Mouse (Mus musculus) embryonic facial prominence, embryonic 10.5 days (tissue): ENCODE data around the gene Ralgds. TPM values are rescaled to one million over a fixed set of nuclear protein-coding genes. Genes with fewer than 3 reads are reported as not detected.
"Not testable (repeated sequence)": the region's sequence is repeated elsewhere in the genome, so short reads cannot be mapped to it uniquely, and the experiment has no call there.

Source experiments
- DNase-seq: peaks from one replicate; pipeline ENCODE4 v3.0.0-alpha.2; 2017; ENCODE audit warnings: low spot score
- H3K27ac ChIP-seq: fragments of 300-500 bp; sonication (generic); replicated peaks from 2 replicates; pipeline ENCODE4 v1.5.1; 2016; ENCODE audit warnings: mild to moderate bottlenecking
- H3K27me3 ChIP-seq: fragments of 300-500 bp; sonication (generic); replicated peaks from 2 replicates; pipeline ENCODE4 v1.6.1; 2016; ENCODE audit warnings: low read depth, mild to moderate bottlenecking; ENCODE audit not compliant: poor library complexity, severe bottlenecking
- H3K36me3 ChIP-seq: fragments of 300-500 bp; sonication (generic); replicated peaks from 2 replicates; pipeline ENCODE4 v1.6.1; 2016; ENCODE audit warnings: mild to moderate bottlenecking, moderate library complexity
- H3K4me1 ChIP-seq: fragments of 300-500 bp; sonication (generic); 2 replicates; pipeline ENCODE4 v1.6.1; 2016
- H3K4me3 ChIP-seq: fragments of 300-500 bp; sonication (generic); 2 replicates; pipeline ENCODE4 v1.5.1; 2016; ENCODE audit warnings: mild to moderate bottlenecking, moderate library complexity
- H3K9me3 ChIP-seq: fragments of 300-500 bp; sonication (generic); 2 replicates; pipeline ENCODE4 v1.6.1; 2016; ENCODE audit warnings: mild to moderate bottlenecking
- WGBS: fragments of 180-500 bp; shearing (Covaris S2); methylation state at CpG from one replicate; pipeline ENCODE4 v1.1.7; 2016; 5-methylcytosine and 5-hydroxymethylcytosine counted together
- polyA plus RNA-seq: library from polyadenylated mRNA; unstranded; fragments of >200 nt; fragmentation: Nextera tagmentation; extraction: Ambion mirVana; gene quantifications from 2 replicates; pipeline ENCODE4 v1.2.1, GENCODE M21; 2016

The Ralgds gene
- polyA plus RNA-seq, 1 experiment from 2014 or later = 44.2 TPM

GRCm38 (mm10) chr2:28483861-28484260 is 29.1 kb upstream of the Ralgds start:
- Histone ChIP-seq H3K4me3 (no peak overlapping the region), H3K27me3 (no peaks in the 10 kb centered on the region), H3K27ac (no peak overlapping the region), H3K9me3 (no peaks in the 10 kb centered on the region), H3K36me3 (no peaks in the 10 kb centered on the region), H3K4me1 (no peaks in the 10 kb centered on the region)
- 67% methylated on average over 2 of the region's 2 CpGs for WGBS
- DNase-seq = no peak

GRCm38 (mm10) chr2:28494521-28494920 is 18.4 kb upstream of the Ralgds start:
- Histone ChIP-seq H3K27me3 (no peaks in the 10 kb centered on the region), H3K4me1 (peaks cover 10% of the 10 kb centered on the region), H3K27ac (no peak overlapping the region), H3K36me3 (no peaks in the 10 kb centered on the region), H3K9me3 (0 out of 2 replicates have a peak, but pooled peaks cover 3% of the 10 kb centered on the region), H3K4me3 (no peak overlapping the region)
- DNase-seq = no peak
- WGBS = 89% methylated on average over 2 of the region's 2 CpGs

GRCm38 (mm10) chr2:28495207-28495756 is 17.6 kb upstream of the Ralgds start:
- Histone ChIP-seq H3K4me1 (peaks cover 10% of the 10 kb centered on the region), H3K27ac (no peak overlapping the region), H3K9me3 (0 out of 2 replicates have a peak, but pooled peaks cover 3% of the 10 kb centered on the region), H3K36me3 (no peaks in the 10 kb centered on the region), H3K4me3 (no peak overlapping the region), H3K27me3 (no peaks in the 10 kb centered on the region)
- 83% methylated on average over 14 of the region's 14 CpGs for WGBS
- DNase-seq = no peak

GRCm38 (mm10) chr2:28495801-28496595 is 16.9 kb upstream of the Ralgds start:
- 89% methylated on average over 16 of the region's 16 CpGs for WGBS
- no peak for DNase-seq
- Histone ChIP-seq H3K4me1 (peaks cover 10% of the 10 kb centered on the region), H3K36me3 (no peaks in the 10 kb centered on the region), H3K27me3 (no peaks in the 10 kb centered on the region), H3K27ac (no peak overlapping the region), H3K4me3 (no peak overlapping the region), H3K9me3 (0 out of 2 replicates have a peak, but pooled peaks cover 3% of the 10 kb centered on the region)

GRCm38 (mm10) chr2:28496671-28497070 is 16.3 kb upstream of the Ralgds start, which contains the start of gene Gbgt1:
Gene Gbgt1 (plus strand): TSS chr2:28496891.
- H3K27me3 ChIP-seq = no peaks in the 10 kb centered on the region
- no peaks in the 10 kb centered on the region for H3K36me3 ChIP-seq
- peaks cover 10% of the 10 kb centered on the region for H3K4me1 ChIP-seq
- no peak within 1 kb of the TSS for H3K4me3 ChIP-seq
- no peak within 1 kb of the TSS for H3K27ac ChIP-seq
- DNase-seq = no peak
- WGBS = 85% methylated on average over 5 of the region's 5 CpGs
- 0 out of 2 replicates have a peak, but pooled peaks cover 3% of the 10 kb centered on the region for H3K9me3 ChIP-seq

- Histone ChIP-seq H3K27me3 (no peaks in the 10 kb centered on the region), H3K9me3 (0 out of 2 replicates have a peak, but pooled peaks cover 3% of the 10 kb centered on the region), H3K36me3 (no peaks in the 10 kb centered on the region), H3K27ac (no peak overlapping the region), H3K4me3 (no peak overlapping the region), H3K4me1 (peaks cover 10% of the 10 kb centered on the region)
- WGBS = 82% methylated on average over 5 of the region's 5 CpGs
- DNase-seq = no peak
Measured at GRCm38 (mm10) chr2:28497561-28497960, 15.4 kb upstream of the Ralgds start.

GRCm38 (mm10) chr2:28498431-28498830 is 14.5 kb upstream of the Ralgds start:
- 85% methylated on average over 4 of the region's 4 CpGs for WGBS
- H3K27me3 ChIP-seq = no peaks in the 10 kb centered on the region
- H3K36me3 ChIP-seq = no peaks in the 10 kb centered on the region
- 0 out of 2 replicates have a peak, but pooled peaks cover 3% of the 10 kb centered on the region for H3K9me3 ChIP-seq
- H3K4me3 ChIP-seq = no peak overlapping the region
- peaks cover 10% of the 10 kb centered on the region for H3K4me1 ChIP-seq
- no peak overlapping the region for H3K27ac ChIP-seq
- no peak for DNase-seq

GRCm38 (mm10) chr2:28502987-28503386 is 9.9 kb upstream of the Ralgds start:
- no peaks in the 10 kb centered on the region for H3K27me3 ChIP-seq
- WGBS = 89% methylated on average over 10 of the region's 10 CpGs
- H3K36me3 ChIP-seq = no peaks in the 10 kb centered on the region
- H3K27ac ChIP-seq = no peak overlapping the region
- H3K4me1 ChIP-seq = no peaks in the 10 kb centered on the region
- DNase-seq = no peak
- no peak overlapping the region for H3K4me3 ChIP-seq
- no peaks in the 10 kb centered on the region for H3K9me3 ChIP-seq

GRCm38 (mm10) chr2:28504676-28505075 is 8.2 kb upstream of the Ralgds start:
- H3K4me3 ChIP-seq = no peak overlapping the region
- H3K27ac ChIP-seq = no peak overlapping the region
- H3K36me3 ChIP-seq = no peaks in the 10 kb centered on the region
- WGBS = 90% methylated on average over 13 of the region's 13 CpGs
- no peak for DNase-seq
- no peaks in the 10 kb centered on the region for H3K4me1 ChIP-seq
- H3K9me3 ChIP-seq = no peaks in the 10 kb centered on the region
- no peaks in the 10 kb centered on the region for H3K27me3 ChIP-seq

- no peaks in the 10 kb centered on the region for H3K9me3 ChIP-seq
- 77% methylated on average over 3 of the region's 3 CpGs for WGBS
- no peak for DNase-seq
- H3K36me3 ChIP-seq = no peaks in the 10 kb centered on the region
- no peaks in the 10 kb centered on the region for H3K4me1 ChIP-seq
- H3K27me3 ChIP-seq = 0 out of 2 replicates have a peak, but pooled peaks cover 1% of the 10 kb centered on the region
- no peak within 1 kb of the TSS for H3K27ac ChIP-seq
- no peak within 1 kb of the TSS for H3K4me3 ChIP-seq
Measured at GRCm38 (mm10) chr2:28505795-28506194, 7.1 kb upstream of the Ralgds start, which contains the start of gene Gm10134. Gene Gm10134 (plus strand): TSS chr2:28506095.

GRCm38 (mm10) chr2:28506291-28506690 is 6.6 kb upstream of the Ralgds start:
- Histone ChIP-seq H3K27ac (no peak overlapping the region), H3K4me1 (no peaks in the 10 kb centered on the region), H3K4me3 (no peak overlapping the region), H3K9me3 (no peaks in the 10 kb centered on the region), H3K27me3 (0 out of 2 replicates have a peak, but pooled peaks cover 6% of the 10 kb centered on the region), H3K36me3 (no peaks in the 10 kb centered on the region)
- DNase-seq = no peak
- WGBS = 78% methylated on average over 6 of the region's 6 CpGs

- H3K4me1 ChIP-seq = peaks cover 32% of the 10 kb centered on the region
- not testable (repeated sequence) for H3K36me3 ChIP-seq, H3K27ac ChIP-seq, DNase-seq, H3K4me3 ChIP-seq, H3K9me3 ChIP-seq
- H3K27me3 ChIP-seq = peaks cover 16% of the 10 kb centered on the region; the same call in 1 of the 2 replicates
- 55% methylated on average over 5 of the region's 5 CpGs for WGBS
Measured at GRCm38 (mm10) chr2:28511600-28511999, 1.3 kb upstream of the Ralgds start.
